Mouse (Mus musculus) heart, adult 2 months (tissue): ENCODE measurements around the gene Pbsn.

ENCODE experiments used
- CTCF ChIP-seq: fragments of 200-600 bp; IDR thresholded peaks from 2 replicates; pipeline ENCODE4 v1.8.1; 2022; ENCODE audit warnings: antibody characterized with exemption, mild to moderate bottlenecking, moderate library complexity
- EP300 ChIP-seq: fragments of 200-500 bp; IDR thresholded peaks from 2 replicates; pipeline ENCODE4 v1.6.1; 2011; ENCODE audit warnings: low read depth, low read length, control low read depth; ENCODE audit not compliant: insufficient read depth
- POLR2A ChIP-seq: fragments of 200-500 bp; IDR thresholded peaks from 2 replicates; pipeline ENCODE4 v1.6.1; 2011; ENCODE audit warnings: mild to moderate bottlenecking, low read depth, low read length, control low read depth; ENCODE audit not compliant: insufficient read depth

GRCm38 (mm10) chrX:77796238-77796835 lies 57.1 kb downstream of the Pbsn start, which contains the start of gene Prkx:
- TF ChIP-seq EP300, result no peak
- TF ChIP-seq POLR2A, result no peak
- no peak for TF ChIP-seq CTCF
